Mouse (Mus musculus) kidney, adult 9 months (tissue): ENCODE data around the gene Ephb2.

Experiments
- DNase-seq: peaks from one replicate; pipeline ENCODE4 v3.0.0; 2022

Gene Ephb2

GRCm38 (mm10) chr4:136729574-136729973, 106.2 kb downstream of the Ephb2 start:
- no peak for DNase-seq

- DNase-seq = peak; percentile 58
Observed at GRCm38 (mm10) chr4:136726941-136727340, 108.8 kb downstream of the Ephb2 start.

GRCm38 (mm10) chr4:136724731-136725130, 111.1 kb downstream of the Ephb2 start:
- peak; percentile 77 for DNase-seq

- no peak for DNase-seq
Observed at GRCm38 (mm10) chr4:136722361-136723082, 113.3 kb downstream of the Ephb2 start.

- no peak for DNase-seq
Observed at GRCm38 (mm10) chr4:136721937-136722336, 113.9 kb downstream of the Ephb2 start.

GRCm38 (mm10) chr4:136720025-136720424, 115.8 kb downstream of the Ephb2 start:
- DNase-seq = no peak

- no peak for DNase-seq
Observed at GRCm38 (mm10) chr4:136718193-136718986, 117.4 kb downstream of the Ephb2 start.

- no peak for DNase-seq
Observed at GRCm38 (mm10) chr4:136716561-136716972, 119.2 kb downstream of the Ephb2 start.

- no peak for DNase-seq
Observed at GRCm38 (mm10) chr4:136714530-136714929, 121.3 kb downstream of the Ephb2 start.

GRCm38 (mm10) chr4:136713889-136714288, 121.9 kb downstream of the Ephb2 start:
- DNase-seq = no peak

- DNase-seq = no peak
Observed at GRCm38 (mm10) chr4:136713431-136713830, 122.4 kb downstream of the Ephb2 start.

- no peak for DNase-seq
Observed at GRCm38 (mm10) chr4:136711985-136712768, 123.6 kb downstream of the Ephb2 start.

GRCm38 (mm10) chr4:136710345-136710744, 125.4 kb downstream of the Ephb2 start:
- no peak for DNase-seq

- DNase-seq = no peak
Observed at GRCm38 (mm10) chr4:136708956-136709355, 126.8 kb downstream of the Ephb2 start.

GRCm38 (mm10) chr4:136706696-136707095, 129.1 kb downstream of the Ephb2 start:
- DNase-seq = peak; percentile 56

GRCm38 (mm10) chr4:136705091-136705490, 130.7 kb downstream of the Ephb2 start:
- DNase-seq = no peak

GRCm38 (mm10) chr4:136704551-136704950, 131.2 kb downstream of the Ephb2 start:
- no peak for DNase-seq

- no peak for DNase-seq
Observed at GRCm38 (mm10) chr4:136703351-136703750, 132.4 kb downstream of the Ephb2 start.

- DNase-seq = no peak
Observed at GRCm38 (mm10) chr4:136702456-136702855, 133.3 kb downstream of the Ephb2 start.

GRCm38 (mm10) chr4:136701236-136701635, 134.6 kb downstream of the Ephb2 start:
- no peak for DNase-seq

GRCm38 (mm10) chr4:136699084-136699450, 136.7 kb downstream of the Ephb2 start:
- DNase-seq = no peak

- DNase-seq = no peak
Observed at GRCm38 (mm10) chr4:136698404-136699083, 137.2 kb downstream of the Ephb2 start.

- no peak for DNase-seq
Observed at GRCm38 (mm10) chr4:136697325-136697724, 138.5 kb downstream of the Ephb2 start.
